Mouse (Mus musculus): ENCODE results near the gene Arap1.
A peak's percentile ranks its signal among the peaks of the same experiment; 100 is the strongest.

The Arap1 gene

DNA sequence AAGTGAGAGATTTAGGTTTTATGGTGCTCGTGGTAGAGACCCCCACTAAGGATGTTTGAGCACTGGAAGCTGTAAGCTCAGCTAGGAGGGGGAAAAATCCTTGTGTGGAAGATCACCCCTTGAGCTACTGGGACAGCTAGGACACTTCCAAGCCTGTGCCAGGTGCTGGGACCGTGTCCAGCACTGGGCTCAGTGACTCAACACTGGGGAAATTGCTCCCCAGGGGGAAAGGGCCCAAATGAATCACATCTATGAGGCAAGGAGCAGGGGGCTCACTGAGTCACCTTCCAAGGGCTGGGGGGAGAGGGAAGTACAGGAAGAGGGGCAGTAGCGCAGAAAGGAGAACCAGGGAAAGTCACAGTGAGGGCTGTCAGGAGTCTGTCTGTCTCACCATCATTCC lies 102.0 kb downstream of the Arap1 start:
- DNase-seq (ENCODE audit: low read depth, low spot score), result no peak

DNA sequence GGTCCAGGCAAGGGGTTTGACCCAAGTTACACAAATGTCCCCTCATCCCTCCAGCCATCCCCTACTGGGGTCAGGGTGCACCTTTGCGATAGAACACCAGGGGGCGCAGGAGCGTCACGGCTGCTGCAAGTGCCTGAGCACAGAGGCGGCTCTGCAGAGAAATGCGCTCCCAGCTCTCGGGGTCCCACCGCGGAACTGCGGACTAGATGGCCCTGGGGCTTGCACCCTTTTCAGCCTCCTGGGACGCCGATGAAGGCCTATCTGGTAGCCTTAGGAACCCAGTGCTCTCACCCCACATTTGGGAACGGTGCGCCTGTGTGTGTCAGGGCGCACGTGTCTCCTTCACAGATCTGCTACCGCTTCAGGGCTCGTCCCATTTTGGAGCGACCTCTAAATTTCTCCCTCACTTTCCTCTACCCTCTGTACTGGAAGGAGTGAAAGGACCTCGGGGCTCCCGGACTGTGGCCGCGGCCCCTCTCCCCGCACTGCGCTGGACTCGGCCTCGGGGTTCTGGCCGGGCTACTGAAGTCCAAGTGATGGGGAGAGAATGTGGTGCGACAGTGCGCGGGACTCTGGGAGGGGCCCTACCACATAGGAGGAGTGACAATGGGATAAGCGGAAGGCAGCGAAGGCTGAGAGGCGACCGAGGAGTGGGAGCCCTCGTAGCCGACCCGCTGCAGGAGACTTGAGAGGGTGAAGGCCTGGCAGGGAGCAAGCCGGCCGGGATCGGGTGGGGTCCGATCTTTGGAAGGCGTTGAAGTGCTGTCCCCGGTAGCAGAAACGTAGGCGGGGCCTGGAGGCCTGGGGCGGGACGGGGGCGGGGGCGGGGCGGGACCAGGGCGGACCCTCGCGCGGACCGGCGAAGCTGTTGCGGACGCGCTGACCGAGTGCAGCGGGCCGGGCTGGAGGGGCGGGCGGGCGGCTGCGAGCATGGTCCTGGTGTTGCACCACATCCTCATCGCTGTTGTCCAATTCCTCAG lies 102.8 kb downstream of the Arap1 start:
- DNase-seq (ENCODE audit: low read depth, low spot score), result peak; percentile 92

DNA sequence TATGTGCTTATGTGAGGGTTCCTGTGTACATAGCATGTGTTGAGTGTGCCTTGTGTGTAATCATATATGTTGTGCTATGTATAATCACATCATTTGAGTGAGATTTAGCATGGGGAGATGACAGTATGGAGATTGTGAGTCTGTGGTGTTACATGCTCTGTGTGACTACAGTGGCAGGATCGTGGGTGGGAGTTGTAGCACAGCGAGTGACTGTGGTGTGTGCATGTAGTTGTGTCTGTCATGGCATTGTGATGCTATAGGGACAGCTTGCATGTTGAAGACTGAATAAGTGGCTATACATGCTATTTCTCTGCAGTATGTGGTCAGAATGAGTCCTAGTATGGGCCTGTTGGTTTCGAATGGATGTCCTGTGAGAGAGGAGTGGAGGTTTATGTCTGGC lies 104.8 kb downstream of the Arap1 start:
- no peak for DNase-seq (ENCODE audit: low read depth, low spot score)

DNA sequence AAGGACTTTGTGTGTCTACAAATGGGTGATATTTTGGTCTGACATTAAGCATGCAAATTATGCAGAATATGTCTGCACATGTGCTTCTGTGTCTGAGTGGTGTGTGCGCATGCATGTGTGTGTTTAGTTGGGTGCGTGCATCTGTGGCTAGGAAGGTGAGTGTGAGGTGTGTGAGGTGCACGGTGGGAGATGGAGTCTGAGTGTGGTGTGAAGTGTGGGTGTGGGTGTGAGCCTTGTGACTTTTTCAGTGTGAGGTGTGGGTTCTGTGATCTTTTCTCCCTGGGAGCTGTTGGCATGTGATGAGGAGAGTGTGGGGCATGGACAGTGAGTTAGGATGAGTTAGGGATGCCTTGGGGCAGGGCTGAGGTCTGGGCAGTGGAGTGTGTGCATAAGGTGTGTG lies 105.4 kb downstream of the Arap1 start:
- no peak for DNase-seq (ENCODE audit: low read depth, low spot score)

DNA sequence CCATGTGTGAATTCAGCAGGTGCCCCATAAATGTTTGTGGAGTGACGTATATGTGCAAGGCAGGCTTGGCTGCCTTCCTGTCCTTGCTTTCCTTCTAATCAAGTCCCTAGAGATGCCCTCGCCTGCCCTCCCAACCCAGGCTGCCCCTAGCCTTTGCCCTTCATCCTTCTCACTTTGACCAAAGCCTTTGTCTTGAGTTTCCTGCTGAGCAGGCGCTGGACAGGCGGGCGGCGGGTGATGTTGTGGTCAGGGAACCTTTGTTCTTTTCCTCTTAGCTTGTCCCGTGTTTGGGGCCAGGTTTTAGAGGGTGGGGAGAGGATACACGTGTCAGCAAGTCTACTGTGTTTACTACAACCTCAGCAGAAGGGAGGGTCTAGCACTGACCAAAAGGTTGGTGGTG lies 105.9 kb downstream of the Arap1 start:
- DNase-seq (ENCODE audit: low read depth, low spot score), result no peak

DNA sequence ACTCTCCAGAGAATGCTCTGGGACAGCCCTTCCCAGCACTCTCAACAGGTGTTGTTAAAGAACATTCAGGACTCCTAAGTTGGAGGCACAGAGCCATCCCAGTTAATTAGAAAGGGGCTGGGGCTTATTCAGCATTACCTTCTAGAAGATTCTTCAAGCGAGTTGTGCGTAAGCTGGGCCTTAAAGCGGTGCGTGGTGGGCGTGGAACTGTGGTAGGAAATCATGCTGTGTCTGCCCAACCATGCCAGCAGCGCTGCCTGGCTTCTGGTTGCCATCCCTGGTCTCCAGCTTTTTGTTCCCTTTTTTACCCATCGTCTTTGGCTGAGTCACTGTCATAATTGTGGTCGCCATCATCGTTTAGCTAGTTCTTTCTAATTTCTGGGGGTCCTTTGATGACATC lies 106.6 kb downstream of the Arap1 start:
- DNase-seq (ENCODE audit: low read depth, low spot score), result peak; percentile 31

DNA sequence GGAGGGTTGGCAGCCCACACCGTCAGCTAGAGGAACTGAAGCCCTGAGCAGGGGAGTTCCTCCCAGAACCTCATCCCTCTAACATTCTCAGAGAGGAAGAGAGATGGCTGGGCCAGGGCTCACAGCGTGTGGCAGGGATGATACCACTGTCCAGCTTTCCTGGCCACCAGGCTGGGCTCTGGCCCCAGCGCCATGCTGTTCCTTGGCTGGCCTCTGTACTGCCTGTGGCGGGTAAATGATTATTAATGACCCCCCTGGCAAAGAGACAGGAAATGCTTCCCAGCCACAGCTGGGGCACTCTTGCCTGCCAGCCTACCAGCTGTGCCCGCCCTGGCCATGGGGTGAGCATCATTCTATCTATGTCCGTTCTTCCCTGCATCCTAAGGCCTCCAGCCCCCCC lies 107.3 kb downstream of the Arap1 start:
- DNase-seq (ENCODE audit: low read depth, low spot score), result no peak

DNA sequence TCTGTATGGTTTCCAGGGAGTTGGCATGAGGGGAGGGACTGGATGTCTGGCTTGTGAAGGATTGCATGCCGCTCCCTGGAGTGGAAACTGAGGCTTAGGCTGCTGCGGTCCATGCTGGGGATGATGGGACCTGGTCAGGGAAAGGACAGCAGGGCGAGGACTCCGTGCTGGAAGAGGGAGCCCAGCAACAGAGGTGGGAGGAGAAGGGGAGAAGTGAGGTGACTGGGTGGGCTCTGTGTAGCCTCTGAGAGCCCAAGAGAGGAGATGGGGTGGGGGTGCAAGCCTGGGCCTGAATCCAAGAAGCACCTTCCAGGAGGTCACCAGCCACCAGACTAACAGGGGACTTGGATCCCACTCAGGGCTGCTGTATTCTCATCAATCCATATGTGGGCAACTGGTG lies 108.5 kb downstream of the Arap1 start:
- DNase-seq (ENCODE audit: low read depth, low spot score), result no peak

DNA sequence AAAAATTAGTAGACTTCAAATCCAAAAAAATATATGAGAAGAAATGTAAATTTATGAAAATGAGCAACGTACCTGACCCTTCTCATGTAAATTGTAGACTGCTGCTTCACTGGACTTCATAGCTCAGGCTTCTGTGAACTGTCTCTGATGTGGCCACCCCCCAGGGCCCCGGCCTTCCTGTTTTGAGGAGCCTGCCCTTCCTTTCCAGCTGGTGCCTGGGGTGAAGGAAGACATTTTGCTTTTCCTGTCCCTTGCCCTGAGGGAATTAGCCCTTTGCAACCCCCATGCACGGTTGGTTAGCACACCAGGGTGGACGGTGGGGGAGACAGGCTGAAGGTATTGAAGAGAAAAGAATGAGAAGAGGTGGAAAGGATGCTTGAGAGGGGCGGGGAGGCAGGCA lies 108.9 kb downstream of the Arap1 start:
- DNase-seq (ENCODE audit: low read depth, low spot score), result no peak

DNA sequence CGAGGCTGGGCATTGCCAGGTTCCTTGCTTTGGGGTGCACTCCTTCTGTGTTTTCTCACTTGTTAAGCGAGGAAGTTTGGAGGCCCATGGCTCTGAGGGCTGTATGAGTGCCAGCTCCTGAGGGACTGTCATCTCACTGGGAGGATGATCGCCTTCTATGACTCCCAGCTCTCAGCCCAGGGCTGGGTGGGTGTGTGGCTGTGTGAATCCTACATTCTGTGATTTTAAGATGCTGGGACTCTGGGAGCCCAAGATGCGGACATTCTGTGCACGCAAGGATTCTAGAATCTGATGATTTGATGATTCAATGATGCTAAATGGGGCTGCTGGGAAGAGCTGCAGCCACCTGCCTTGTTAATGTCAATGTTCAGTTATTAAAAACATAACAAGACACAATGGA lies 109.4 kb downstream of the Arap1 start:
- no peak for DNase-seq (ENCODE audit: low read depth, low spot score)

DNA sequence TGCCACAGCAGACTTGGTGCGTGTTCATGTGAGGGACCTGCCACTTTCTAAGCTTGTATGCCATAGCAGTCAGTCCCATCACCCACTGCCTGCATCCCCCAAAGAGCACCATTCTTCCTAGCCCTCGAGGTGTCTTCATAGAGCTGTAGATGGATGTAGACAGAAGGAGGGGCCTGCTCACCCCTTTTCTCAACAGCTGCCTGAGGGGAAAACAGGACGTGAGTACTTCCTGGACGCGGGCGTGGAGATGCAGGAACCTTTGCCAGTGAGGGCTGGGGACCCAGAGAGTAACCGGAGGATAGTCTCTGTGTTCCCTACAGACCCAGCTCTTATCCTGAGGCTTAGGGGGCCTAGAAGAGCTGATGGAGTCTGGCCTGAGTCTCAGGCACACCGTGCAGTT lies 109.9 kb downstream of the Arap1 start:
- peak; percentile 60 for DNase-seq (ENCODE audit: low read depth, low spot score)

DNA sequence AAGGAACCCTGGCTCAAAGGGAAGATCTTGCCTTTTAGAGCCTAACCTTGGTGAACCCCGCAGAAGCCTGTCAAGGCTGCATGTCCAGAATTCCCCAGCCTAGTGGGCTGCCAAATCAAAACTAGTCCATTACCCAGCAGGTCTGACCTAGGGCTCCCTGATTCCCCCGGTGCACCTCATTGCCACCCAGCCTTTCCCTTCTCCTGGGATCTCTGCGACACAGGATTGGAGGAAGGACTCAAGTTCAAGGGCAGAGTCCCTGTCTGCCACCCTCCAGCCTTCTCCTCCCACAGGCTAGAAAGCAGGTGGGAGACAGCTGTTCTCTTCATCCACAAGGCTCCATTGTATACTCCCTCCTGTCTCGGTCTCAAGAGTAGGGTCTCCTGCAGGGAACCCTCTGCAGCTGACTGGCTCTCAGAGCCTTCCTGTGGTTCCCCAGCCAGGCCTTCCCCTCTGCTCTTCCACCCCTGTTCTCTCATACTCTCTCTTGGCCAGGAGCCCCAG lies 110.5 kb downstream of the Arap1 start:
- DNase-seq (ENCODE audit: low read depth, low spot score), result no peak

DNA sequence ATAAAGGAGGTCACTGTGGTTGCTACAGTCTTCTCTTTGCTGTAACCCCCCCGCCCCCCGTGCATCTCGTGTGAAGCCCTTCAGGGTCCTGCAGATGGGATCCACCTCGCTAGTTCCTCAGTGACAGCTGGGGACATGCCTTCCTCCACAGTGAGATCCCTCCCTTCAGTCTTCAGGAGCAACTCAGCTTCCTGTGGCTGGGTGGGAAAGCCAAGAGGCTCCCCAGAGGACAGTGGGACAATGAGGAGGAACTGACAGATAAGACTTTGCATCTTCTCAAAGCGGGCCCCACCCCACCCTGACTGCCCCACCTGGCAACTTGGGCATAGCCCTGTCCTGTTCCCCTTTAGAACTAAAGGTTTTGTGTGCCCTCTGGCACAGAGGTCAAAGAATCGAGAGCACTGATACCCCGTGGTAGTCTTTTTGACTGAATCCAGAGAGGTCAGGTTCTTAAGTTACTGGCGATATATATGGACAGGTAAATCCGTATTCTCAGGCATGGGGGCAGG lies 111.5 kb downstream of the Arap1 start:
- DNase-seq (ENCODE audit: low read depth, low spot score), result no peak

DNA sequence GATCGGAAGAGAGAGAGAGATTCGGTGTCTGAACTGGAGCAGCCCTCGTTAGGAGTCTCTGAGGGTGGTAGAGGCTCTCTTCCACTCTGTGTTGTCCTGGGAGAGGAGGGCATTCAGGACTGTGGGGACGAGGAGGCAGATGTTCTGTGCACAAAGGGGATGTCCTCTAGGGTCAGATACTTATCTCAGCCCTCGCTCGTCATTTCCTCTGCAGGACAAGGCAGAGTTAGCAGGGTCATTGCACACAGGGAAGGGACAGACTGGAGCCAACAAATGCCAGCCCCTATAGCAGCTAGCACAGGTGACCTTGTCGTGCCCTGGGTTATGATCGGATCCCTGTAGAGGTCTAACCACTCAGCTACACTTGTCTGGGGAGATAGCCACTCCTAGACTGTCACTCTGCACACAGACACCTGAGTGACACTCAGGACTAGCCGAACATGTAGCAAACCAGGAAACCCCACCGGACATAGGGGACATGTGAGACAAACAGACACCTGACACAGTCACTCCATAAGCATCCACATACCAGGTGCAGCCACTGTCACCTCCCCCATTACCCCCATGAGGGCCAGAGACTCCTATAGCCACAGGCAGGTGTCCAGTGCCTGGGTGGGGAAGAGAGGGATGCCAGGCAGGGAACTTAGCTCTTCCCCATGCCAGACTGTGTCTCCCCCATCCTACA lies 112.2 kb downstream of the Arap1 start:
- no peak for DNase-seq (ENCODE audit: low read depth, low spot score)

DNA sequence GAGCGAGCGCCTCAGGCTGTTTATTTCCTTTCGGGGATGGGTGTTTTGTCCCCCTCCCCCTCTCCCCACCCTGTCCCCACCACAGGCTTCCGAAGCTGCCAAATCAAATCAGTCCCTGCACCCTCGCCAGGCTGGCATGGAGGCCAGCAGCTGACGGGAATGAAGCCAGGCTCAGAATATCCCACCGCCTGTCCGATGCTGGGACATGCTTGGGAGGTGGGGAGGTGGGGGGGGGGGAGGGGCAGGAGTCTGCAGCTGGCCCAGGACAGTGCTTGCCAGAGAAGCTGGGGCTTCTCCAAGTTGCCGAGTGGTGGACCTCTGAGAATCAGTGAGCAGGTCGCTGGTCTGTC lies 112.7 kb downstream of the Arap1 start:
- DNase-seq (ENCODE audit: low read depth, low spot score), result no peak

DNA sequence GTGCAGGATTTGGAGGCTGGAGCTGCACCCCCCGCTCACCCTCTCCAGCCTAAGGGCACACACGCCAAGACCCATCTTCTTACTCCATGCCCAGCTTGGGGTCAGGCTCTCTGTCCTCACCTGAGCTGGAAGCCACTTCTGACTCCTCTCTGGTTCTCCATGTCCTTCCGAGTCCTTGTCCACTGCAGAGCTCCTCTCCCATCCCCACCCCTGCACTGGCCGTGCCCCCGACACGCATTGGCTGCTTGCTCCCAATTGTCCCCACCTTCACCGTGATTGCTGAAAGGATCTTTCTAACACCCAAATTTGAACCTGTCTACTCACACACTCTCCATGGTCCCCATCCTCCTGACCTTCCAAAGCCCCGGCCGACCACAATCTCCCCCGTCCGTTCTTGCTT lies 113.7 kb downstream of the Arap1 start:
- DNase-seq (ENCODE audit: low read depth, low spot score), result no peak

Data from CD4-positive, CD25-positive, alpha-beta regulatory T cell, adult 2 months (primary cell).